Mouse (Mus musculus): ENCODE measurements around the gene Perp. TPM values are rescaled to one million over a fixed set of nuclear protein-coding genes. Genes with fewer than 3 reads are reported as not detected.

Gene Perp
- polyA plus RNA-seq (2017; shearing (Covaris generic)): under 1 TPM; 0.65 to 0.84 TPM

DNA sequence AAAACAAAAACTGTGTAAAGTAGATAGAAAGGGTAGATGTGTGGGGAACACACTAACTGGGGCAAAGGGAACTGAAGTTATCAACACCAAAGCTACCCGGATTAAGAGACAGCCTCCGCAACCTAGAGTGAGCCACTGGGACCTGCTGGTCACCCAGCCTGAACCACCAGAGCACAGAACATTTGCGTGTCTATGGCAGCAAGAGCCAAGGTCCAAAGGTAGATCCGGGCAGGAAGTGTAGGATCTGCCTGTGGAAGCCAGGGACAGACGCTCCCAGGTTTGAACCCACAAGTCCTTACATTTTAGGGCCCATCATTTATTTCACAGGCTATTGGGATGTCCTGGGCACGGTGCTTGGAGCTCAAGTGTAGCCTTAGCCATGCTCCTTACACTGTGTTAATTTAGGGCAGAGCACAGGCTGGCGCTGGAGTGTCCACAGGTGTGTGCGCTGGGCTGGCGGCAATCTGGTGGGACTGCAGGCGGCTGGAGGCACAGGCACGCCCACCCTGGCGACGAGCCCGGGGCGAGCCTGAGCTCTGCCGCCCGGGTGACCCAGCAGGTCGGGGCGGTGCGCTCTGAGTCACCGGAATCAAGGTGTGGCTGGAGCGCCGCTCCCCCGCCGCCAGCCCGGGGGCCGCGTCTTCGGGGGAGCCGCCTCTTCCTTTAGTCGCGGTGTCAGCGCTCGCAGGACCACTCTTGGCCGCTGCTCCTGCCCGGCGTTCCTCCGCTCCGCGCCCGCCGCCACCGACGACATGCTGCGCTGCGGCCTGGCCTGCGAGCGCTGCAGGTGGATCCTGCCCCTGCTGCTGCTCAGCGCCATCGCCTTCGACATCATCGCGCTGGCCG, at the start of gene Perp:
TSS of gene Perp (plus strand) at position 580 of the 846 bp plus-strand sequence.
- peak; percentile 81 for ATAC-seq

DNA sequence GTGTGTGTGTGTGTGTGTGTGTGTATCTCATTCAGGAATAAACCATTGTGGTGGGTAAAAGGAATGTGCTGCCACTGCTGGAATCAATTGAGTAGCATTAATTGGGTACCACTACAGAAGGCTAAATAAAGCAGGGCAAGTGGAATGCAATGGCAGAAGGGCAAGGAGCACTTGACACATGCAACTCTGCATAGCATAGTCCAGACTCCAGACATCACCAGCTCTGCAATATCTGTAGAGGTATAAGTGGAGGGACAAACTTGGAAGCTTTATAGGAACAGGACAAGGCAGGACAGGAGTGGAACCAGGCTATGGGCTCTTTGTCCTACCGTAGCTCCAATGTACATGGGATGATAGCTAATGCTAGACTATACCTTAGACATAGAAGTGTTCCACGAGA, 33.1 kb upstream of the Perp start:
- ATAC-seq: no peak

DNA sequence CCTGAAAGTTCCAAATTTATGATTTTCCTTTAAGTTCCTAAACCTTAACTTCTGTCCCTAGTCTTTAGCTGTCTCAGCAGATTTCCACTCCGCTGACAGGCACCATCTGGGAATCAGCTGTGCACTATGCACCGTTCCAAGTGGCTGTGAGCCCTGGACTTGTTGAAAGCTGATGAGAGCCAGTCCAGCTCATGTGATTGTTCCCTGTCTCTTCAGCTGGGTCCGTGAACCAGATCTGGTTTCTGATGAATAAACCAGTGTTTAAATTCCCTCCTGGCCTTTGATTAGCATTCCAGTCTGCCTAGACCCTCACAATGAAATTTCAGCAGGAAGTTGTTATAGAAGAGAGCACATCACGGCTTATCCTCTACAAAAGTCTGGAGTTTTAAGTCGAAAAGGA, 28.3 kb upstream of the Perp start:
- no peak for ATAC-seq

DNA sequence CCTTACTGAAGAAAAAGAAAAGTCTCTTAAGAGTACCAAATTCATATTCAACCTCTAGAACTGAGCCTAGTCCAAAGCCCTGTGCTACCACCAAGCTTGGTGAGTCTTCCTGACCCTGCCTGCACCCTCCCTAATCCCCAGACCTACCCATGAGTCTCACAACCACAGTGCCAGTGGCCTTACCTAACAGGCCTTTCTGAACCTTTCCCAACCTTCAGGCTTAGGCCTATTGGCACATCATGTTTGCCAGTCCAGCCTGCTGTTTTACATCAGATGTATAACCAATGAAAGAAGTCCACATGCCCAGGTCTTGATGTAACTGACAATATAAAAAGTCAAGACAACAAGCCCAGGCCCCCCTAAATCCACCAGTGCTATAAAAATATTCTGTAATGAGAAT, 19.7 kb upstream of the Perp start:
- no peak for ATAC-seq

DNA sequence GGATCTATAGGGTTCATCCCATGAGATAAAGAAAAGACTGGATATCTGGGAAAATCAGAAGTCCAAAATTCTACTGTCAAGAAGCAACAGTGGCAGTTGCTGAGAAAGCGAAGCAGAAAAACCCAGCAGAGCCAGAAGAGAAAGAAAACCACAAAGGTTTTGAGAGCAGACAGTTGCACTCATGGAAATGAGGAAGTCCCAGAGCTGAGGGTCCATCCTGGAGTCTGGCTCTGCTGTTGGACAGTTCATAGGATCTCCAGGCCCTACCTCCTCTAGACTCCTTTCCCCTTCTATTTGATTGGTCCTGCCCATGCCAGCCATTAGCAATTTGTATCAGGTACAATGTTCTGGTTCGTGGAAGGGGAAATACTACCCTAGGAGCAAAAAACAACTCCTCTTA, 18.7 kb upstream of the Perp start:
- ATAC-seq: no peak

DNA sequence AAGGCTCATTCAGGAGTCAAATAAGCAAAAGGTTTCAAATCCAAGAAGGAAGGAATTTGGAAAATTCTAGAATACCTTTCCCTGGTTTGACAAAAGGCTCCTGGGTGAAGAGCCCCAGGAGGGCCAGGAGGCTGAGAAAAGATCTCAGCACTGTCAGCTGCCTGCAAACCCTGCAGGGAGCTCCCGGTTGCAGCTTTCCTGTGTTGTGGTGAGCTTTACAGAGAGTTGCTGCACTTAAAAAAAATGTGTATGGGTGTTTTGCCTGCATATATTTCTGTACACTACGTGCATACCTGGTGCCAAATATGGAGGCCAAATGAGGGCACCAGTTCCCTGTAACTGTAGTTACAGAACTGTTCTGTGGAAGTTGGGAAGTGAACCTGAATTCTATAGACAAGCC, 16.9 kb upstream of the Perp start:
- no peak for ATAC-seq

DNA sequence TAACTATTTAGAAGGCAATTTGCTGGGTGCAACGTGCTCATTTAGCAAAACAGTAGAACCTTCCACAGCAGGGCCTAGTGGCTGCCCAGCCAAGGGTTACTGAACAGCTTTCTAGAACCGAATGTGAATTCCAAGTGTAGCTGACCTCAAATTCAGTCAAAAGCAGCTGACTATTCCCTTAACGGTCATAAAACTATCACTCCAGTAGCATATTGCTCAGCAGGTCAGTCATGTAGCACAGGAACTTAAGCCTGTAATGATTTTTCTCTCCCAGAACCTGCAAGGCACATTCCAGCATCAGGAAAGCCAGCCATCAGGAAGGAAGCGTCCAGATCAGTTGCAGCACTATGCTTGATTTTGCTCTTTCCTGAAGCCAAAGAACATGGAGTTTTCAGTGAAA, 14.5 kb upstream of the Perp start:
- ATAC-seq: no peak

DNA sequence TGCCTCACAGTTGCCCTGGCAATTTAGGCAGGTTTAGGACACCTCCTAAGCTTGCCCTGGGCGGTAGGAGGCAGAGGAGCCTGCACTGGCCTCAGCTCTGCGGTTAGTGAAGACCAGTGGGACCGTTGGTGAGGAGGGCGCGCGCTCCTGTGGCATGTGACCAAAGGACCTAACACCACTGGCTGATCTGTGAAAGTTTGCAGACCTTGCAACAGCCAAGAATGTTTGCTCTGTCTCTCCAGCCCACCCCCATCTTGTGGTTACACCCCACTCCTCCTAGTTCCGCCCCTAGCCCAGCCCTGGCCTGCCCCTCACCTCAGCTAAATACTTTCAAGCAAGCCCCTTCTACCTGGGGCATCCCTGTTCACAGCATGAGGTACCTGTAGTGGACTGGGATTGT, 13.0 kb upstream of the Perp start:
- no peak for ATAC-seq

DNA sequence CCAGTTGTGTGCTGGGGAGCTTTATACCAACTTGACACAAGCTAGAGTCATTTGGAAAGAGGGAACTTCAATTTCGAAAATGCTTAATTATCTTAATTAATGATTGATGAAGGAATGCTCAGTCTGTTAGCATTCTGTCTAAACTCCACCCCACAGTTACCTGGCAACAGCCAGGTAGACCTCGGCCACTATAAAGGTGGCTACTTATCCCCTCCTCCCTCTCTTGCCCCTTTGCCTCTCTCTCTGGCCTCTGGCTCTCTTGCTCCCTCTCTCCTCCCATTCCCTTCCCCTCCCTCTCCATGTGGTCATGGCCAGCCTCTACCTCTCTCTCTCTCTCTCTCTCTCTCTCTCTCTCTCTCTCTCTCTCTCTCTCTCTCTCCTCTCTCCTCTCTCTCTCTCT, 10.4 kb upstream of the Perp start:
- no peak for ATAC-seq

DNA sequence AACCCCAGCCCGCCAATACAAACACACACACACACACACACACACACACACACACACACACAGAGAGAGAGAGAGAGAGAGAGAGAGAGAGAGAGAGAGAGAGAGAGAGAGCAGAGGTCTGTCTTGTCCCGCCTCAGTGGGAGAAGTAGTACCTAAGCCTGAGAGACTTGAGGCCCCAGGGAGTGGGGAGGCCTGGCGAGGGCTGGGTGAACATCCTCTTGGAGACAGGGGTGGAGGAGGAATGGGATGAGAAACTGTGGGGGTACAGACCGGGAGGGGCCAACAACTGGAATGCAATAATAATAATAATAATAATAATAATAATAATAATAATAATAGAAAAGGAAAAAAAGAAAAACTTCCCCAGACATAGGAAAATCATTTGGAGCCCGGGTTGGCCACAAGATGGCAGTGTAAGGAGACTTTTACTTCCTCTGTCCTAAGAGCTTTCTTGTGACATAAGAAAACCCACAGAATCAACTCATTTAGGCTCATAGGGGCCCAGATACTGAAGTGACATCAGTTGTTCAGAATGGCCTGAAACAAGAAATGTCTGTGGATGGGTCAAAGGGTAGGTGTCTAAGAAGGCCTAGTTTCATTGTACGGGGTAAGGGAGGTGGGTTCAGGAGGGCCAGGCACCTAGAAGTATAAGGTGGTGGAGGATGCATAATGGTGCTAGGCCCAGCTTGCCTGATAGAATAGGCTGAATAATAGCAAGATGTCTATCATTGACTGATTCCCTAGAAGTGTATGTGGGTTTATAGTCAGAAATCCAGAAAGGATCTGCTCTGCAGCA, 8.9 kb upstream of the Perp start:
- ATAC-seq: peak; percentile 56

DNA sequence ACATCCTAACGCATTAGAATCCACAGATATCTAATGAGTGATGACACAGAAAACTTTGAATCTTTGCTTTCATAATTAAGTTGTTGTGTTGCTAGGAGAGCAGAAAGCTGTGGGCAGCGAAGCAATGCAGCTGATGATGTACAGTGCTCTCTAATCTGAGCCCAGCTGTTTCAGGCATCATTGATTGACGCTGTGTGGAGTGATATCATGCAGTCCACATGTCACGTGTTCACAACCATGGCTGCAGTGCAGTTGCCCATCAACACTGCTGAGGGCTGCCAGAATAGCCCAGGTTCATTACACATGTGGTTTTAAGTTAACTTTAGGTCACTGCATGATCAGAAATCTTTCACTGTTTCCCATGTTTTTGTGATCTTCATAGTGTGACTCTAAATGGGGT, 5.3 kb upstream of the Perp start:
- no peak for ATAC-seq

DNA sequence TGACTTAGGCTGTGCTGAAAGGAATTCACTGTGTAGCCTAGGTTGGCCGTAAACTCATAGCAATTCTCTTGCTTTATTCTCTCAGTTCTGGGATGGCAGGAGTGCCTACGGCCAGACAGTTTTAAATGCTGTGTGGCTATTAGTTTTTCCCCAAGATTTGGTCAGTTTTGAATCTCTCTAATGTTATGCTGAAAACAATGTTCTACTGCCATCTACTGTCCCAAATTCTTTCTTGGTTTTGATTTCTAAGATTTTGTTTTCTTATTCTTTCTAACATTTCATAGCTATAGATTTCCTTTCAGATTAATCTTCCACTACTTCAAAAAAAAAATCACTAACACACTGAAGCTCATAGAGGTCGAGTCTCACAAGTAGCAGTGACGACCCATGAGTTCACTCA, 4.1 kb upstream of the Perp start:
- no peak for ATAC-seq

DNA sequence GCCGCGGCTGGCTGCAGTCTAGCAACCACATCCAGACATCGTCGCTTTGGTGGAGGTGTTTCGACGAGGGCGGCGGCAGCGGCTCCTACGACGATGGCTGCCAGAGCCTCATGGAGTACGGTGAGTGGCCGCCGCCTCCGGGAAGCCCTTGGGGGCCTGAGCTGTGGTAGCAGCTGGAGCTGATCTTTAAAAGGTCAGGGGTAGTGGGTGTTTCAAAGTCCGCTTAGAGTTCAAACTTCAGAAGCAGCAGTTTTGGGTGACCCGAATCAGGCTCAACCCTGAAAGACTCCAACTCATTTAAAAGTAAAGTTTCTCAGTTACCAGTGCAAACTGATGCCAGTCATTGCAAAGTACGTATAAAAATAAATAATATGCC, 455 bp downstream of the Perp start:
- no peak for ATAC-seq

DNA sequence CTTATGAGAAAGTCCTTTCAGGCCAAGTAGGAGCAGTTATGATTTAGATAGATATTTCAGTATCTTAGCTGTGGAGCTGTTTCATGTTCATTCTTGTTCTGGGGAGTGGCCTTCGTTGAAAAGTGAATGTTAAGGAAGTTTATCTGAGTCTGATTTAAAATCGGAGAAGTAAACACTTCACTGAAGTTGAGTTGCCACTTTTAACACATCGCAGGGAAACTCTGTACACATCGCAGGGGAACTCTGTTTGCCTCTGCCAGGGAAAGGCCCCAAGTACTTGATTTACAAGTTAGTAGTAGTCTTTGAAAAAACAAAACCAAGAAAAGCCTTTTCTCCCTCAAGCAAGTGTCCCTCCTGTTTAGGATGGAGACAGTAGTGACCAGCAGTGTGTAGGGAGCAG, 891 bp downstream of the Perp start:
- ATAC-seq: no peak

DNA sequence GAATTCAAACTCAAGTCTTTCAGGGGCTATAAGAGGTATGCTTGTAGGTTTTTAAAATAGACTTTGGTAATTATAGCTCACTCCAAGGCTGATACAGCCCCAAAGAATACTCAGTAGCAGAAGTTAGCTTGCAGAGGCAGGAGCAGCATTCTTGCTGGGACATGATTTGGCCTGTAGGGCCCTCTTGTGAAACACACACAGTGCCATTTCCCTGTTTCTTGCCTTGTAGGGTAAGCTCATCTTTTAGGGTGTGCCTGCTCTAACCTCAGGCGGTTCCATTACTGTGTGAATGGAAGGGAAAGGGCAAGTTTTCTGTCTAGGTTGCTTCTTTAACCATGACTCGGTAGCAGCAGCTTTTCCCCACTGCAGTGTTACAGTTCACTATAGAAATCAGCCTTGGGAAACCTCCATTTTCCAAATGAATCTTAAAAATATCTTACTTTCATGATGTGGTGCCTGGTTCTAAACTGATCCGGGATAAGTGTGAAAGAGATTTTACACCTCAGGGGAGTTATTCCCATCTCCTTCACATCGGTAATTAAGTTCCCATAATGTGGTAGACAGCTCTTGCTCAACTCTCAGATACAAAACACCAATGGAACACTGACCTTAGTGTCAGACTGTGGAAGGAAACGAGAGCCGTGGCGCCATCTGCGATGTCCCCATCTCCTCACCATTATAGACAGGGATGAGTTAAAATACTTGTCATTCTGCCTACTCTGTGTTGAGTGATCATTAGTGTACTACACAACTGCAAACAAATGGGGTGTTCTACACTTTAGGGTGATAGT, 1.8 kb downstream of the Perp start:
- no peak for ATAC-seq

DNA sequence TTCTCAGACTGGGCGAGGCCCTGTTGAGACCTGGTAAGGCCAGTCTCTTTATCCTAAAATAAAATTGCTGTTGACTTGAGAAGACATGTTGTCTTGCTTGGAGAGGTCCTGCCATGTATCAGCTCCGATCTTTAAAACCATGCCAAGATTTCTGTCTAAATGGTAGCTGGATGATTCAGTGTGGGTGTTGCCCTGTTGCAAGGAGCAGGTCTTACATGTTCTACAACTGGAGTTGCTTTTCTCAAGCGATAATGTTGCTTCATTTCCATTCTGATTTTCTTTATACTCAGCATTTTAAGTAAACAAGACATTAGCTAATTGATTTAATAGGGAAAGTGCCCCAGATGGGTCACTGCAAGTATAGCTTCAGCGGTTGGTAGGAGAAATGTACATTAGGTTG, 5.4 kb downstream of the Perp start:
- ATAC-seq: no peak

DNA sequence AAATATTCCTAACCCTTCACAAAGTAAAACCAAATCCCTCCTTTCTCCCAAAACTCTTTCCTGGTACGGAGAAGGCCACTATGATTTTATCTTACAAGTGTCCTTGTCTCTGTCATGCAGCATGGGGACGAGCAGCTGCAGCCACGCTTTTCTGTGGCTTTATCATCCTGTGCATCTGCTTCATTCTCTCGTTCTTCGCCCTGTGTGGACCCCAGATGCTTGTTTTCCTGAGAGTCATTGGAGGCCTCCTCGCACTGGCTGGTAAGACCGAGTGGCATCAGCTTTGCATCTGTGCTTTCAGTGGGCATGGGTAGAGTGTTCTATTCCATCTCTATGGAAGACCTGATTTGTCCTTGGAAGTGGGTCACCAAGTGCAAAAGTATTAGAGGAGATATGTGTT, 8.6 kb downstream of the Perp start:
- no peak for ATAC-seq

DNA sequence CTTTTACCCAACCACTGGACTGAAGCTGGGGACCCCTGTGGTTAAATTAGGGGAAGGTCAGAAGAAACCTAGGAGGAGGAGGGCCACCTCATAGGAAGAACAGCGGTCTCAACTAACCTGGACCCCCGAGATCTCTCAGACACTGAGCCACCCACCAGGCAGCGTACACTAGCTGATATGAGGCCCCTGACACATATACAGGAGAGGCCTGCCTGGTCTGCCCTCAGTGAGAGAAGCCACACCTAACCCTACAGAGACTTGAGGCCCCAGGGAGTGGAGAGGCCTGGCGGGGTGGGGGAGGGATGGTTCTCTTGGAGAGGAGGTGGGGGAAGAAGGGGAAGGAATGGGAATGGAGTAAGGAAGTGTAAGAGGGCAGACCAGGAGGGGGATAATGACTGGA, 12.4 kb downstream of the Perp start:
- no peak for ATAC-seq

DNA sequence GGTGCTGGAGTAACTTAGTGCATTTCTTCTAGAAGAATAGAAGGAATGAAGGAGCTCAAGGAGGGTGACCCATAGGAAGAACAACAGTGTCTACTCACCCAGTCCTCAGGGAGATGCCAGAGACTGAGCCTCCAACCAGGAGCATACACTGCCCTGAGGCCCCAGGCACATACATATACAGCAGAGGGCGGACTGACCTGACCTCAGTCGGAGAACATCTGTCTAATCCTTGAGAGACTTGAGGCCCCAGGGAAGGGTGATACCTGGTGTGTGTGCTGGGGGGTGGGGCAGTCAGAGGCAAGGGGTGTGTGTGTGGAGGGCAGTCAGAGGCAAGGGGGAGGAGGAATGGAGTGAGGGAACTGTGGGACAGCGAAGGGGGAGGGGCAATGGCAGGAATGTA, 14.8 kb downstream of the Perp start:
- no peak for ATAC-seq

DNA sequence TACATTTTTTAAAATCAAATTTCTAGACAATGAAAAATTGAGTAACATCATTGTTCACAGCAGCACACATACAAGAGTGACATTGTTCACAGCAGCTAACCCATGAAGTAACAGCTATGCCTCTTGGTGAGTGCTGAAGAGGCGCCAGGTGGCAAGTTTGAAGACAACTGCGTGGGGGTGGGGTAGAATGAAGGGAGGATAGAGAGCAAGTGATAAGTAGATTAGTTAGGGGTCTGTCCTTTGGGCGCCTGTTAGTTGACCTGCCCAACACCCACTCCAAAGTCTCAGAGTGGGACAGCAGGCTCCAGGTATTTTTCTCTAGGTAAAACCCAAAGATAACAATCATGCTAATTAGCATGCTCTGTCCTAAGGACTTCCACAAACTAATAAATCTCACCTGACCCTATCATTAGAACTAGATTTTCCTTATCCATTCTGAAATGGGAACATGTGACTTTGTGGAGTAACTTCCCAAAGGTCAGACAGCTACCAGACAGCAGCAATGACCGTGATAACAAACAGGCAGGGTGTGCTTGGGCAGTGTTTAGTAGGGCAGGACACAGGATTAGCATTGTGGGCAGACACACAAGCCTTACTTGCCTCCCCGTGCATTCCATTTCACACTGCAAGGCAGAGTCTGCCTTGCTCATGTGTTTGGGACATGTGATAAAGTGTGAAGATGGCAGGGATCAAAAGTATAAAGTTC, 15.5 kb downstream of the Perp start:
- no peak for ATAC-seq

DNA sequence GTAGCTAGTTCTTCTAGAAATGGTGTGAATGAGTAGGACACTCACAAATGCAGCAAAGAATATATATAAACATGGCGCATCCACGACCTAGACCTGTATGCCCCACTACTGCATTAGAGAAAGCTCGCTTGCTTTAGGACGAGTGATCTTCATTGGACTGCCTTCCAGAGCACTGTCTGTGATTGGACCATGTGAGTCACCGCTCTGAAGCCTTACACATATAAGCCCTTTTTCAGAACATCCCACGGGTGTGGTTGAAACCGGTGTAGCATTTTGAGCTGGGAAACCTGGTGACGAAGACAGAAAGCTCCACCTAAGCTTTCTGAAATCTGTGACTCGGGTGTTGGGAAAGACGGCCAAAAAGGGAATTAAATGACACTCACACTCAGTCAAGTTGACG, 16.0 kb downstream of the Perp start:
- ATAC-seq: no peak

DNA sequence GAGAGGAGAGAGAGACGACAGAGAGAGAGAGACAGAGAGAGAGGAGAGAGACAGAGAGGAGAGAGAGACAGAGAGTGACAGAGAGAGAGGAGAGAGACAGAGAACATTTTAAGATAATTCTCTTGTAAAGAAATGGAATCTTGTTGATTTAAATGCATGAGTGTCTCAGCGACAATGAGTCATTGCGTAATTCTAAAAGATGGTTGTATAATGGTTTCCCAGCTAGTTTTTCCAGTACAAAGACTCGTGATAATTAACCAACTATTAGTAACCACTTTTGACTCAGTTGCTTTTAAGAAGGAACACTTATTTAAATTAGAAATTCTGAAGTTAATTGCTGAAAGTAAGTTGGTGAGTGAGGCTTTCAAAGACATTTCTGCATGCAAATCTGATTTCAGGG, 16.6 kb downstream of the Perp start:
- no peak for ATAC-seq

DNA sequence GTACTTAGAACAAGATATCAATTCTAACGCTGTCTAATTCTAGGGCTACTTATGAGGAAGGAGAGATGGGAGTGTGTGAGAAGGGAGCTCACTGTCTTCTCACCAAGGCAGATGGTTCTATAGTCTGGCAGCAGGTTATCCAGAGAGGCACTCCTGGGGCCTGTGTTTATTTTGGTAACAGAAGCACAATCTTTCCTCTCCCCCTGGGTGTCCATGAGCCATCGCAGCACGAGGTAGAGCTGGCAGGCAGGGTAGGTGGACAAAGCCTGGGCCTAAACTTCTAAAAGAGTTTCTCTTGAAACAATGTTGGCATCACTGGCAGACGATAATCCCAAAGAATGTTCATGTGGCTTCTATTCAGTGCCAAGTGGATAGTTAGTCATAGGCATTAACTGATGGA, 18.5 kb downstream of the Perp start:
- no peak for ATAC-seq

Data from CD4-positive, CD25-positive, alpha-beta regulatory T cell, adult 4 months (primary cell).